Mouse (Mus musculus): ENCODE measurements at regions not wholly inside any gene's neighbourhood (a gene's known extent, or its start where the extent isn't known, plus 50 kb on each side); places are given as distances from the start of the nearest gene placed in this dataset.
"Not testable (repeated sequence)": the region's sequence is repeated elsewhere in the genome, so short reads cannot be mapped to it uniquely, and the experiment has no call there.

- in situ Hi-C loops (cut with MboI; ENCODE audit: low pct_unique_long_range_greater_than_20kb in 1 of 2, low sequenced_read_pairs in 2 of 2, unreplicated experiment in 1 of 2): no loop called here
These were observed 211.0 kb upstream of the Phyhipl start for GRCm38 (mm10) chr10:70866737-70867136.

DNA sequence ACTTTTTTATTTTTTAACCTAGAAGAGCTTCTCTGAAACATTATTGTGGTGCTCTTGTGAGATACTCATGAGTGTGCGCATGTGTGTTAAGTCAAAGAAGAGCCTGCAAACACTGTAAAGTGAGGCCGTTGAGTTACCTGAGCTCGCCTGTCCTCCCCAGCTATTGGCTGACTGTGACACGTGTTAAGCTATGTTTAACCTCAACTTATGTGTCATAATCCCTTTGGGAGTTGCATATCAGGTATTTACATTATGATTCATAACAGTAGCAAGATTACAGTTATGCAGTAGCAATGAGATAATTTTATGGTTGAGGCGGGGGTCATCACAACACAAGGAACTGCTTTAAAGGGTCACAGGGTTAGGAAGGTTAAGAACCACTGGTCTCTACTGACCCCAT lies 208.9 kb upstream of the Phyhipl start:
- in situ Hi-C loops (cut with MboI; ENCODE audit: low pct_unique_long_range_greater_than_20kb in 1 of 2, low sequenced_read_pairs in 2 of 2, unreplicated experiment in 1 of 2): no loop called here

GRCm38 (mm10) chr10:70862022-70862335 lies 206.2 kb upstream of the Phyhipl start:
- in situ Hi-C loops (cut with MboI; ENCODE audit: low pct_unique_long_range_greater_than_20kb in 1 of 2, low sequenced_read_pairs in 2 of 2, unreplicated experiment in 1 of 2): no loop called here

DNA sequence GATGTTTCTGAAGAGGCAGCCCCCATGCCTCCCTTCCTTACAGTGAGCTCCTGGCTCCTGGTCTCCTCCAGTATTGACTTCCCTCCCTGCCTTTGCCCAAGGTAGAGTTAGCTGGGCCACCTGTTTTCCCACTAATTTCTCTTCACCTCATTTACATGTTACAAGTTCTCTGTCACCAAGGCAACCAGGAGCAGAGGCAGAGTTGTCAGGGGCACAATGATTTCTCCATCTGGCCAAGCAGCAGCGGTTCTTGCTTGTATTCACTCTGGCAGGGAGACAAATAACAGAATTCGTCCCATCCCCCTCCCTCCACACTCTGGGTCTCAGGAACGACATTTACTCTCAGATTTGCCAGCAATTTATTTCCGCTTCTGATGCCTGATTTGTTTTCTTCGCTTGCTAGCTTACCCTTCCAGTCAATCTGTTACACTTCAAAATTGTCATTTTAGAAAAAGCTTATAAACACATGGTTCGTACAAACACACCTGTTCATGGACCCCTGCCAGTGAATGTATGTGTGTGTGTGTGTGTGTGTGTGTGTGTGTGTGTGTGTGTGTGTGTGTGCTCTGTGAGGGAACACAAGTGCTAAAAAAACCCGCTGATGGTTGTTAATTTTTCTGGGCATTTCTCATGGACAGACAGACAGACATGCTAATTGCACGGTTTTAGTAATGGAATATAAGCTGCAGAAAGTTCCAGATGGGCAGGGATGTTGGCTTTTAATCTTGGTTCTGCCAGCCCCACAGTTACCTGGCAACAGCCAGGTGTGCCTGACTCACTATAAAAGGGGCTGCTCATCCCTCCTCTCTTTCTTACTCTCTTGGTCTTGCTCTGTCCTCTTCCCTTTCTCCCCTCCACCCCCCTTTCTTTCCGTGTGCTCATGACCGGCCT lies 205.6 kb upstream of the Phyhipl start:
- in situ Hi-C loops (cut with MboI; ENCODE audit: low pct_unique_long_range_greater_than_20kb in 1 of 2, low sequenced_read_pairs in 2 of 2, unreplicated experiment in 1 of 2): no loop called here

GRCm38 (mm10) chr10:70857155-70857820 lies 201.5 kb upstream of the Phyhipl start:
- in situ Hi-C loops (cut with MboI; ENCODE audit: low pct_unique_long_range_greater_than_20kb in 1 of 2, low sequenced_read_pairs in 2 of 2, unreplicated experiment in 1 of 2): no loop called here

DNA sequence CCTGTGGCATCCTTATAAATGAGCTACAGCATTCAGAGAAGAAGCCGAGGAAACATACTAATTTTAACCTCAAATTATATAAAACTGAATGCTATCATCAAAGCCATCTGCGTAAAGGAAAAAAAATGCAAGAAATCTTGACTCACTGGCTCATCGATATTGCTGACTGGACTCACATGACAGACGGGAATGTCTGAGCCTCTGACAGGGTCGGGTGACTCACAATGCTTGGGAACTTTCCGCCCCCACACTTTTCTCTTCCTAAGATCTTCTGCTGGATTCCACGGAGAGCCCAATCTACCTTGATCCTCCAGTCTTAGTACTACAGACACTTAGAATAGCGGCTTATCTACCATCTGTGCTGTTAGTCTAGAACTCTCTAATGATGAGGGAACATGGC lies 200.2 kb upstream of the Phyhipl start:
- in situ Hi-C loops (cut with MboI; ENCODE audit: low pct_unique_long_range_greater_than_20kb in 1 of 2, low sequenced_read_pairs in 2 of 2, unreplicated experiment in 1 of 2): no loop called here

GRCm38 (mm10) chr10:70853614-70854013 lies 197.8 kb upstream of the Phyhipl start:
- in situ Hi-C loops (cut with MboI; ENCODE audit: low pct_unique_long_range_greater_than_20kb in 1 of 2, low sequenced_read_pairs in 2 of 2, unreplicated experiment in 1 of 2): no loop called here

DNA sequence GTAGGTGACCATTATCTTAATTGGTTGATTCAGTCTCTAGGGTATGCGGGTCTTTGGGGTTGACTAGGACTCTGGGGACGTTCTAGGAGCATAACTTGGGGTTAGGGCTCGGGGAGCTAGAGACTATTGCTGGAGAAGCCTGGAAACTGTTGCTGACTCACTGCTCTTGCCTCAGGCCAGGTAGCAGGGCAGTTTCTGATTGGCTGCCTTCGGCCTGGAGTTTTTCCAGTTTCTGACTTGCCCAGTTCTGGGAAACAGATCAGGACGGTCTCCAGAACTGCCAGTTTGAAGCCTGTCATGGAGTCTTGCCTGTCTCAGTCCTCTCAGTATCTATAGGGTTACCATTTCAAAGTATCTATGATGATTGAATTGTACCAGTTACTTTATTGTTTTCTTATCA lies 192.4 kb upstream of the Phyhipl start:
- in situ Hi-C loops (cut with MboI; ENCODE audit: low pct_unique_long_range_greater_than_20kb in 1 of 2, low sequenced_read_pairs in 2 of 2, unreplicated experiment in 1 of 2): no loop called here

GRCm38 (mm10) chr10:70847341-70847882 lies 191.6 kb upstream of the Phyhipl start:
- in situ Hi-C loops (cut with MboI; ENCODE audit: low pct_unique_long_range_greater_than_20kb in 1 of 2, low sequenced_read_pairs in 2 of 2, unreplicated experiment in 1 of 2): no loop called here

DNA sequence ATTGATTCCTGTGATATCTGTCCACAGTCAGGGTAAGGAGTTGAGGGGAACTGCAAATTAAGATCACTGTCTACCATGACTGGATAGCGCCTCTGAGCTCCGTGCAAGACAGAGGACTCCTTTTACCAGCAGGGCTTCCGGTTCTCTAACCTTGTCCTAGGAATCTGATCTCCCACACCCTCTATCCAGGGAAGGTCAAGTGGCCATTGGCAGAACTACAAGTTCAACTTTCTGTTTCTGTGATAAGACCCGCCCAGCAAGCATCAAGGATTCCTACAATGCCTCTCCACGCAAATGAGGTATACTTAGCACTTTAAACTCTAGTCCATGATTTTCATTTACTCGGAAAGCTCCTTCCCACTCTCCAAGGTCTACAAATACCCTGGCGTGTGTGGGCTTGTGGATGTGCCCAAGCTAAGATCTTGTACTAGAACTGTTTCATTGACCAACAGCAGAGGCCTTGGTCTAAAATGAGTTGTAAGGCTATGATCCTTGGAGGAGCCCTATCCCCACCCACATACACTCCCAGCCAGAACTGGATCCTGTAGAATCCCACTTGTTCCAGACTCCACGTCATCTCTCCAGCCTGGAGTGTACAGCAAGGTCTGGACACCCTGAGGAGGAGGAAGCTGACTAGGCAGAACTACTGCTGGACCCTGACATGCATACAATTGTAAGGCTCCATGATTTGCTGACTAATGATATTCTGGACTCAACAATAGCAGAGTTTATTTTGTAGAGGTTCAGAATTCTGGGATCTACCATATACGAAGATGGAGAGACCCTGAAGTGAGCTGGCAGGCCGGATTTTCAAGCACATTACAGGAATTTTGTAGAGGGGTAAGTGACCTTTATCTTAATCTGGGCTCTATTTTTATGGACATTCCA lies 190.8 kb upstream of the Phyhipl start:
- in situ Hi-C loops (cut with MboI; ENCODE audit: low pct_unique_long_range_greater_than_20kb in 1 of 2, low sequenced_read_pairs in 2 of 2, unreplicated experiment in 1 of 2): no loop called here

GRCm38 (mm10) chr10:70843848-70844247 lies 188.1 kb upstream of the Phyhipl start:
- in situ Hi-C loops (cut with MboI; ENCODE audit: low pct_unique_long_range_greater_than_20kb in 1 of 2, low sequenced_read_pairs in 2 of 2, unreplicated experiment in 1 of 2): no loop called here

- in situ Hi-C loops (cut with MboI; ENCODE audit: low pct_unique_long_range_greater_than_20kb in 1 of 2, low sequenced_read_pairs in 2 of 2, unreplicated experiment in 1 of 2): no loop called here
These were observed 186.5 kb upstream of the Phyhipl start for GRCm38 (mm10) chr10:70842176-70842838.

GRCm38 (mm10) chr10:70841179-70841578 lies 185.4 kb upstream of the Phyhipl start:
- in situ Hi-C loops (cut with MboI; ENCODE audit: low pct_unique_long_range_greater_than_20kb in 1 of 2, low sequenced_read_pairs in 2 of 2, unreplicated experiment in 1 of 2): not testable (repeated sequence)

DNA sequence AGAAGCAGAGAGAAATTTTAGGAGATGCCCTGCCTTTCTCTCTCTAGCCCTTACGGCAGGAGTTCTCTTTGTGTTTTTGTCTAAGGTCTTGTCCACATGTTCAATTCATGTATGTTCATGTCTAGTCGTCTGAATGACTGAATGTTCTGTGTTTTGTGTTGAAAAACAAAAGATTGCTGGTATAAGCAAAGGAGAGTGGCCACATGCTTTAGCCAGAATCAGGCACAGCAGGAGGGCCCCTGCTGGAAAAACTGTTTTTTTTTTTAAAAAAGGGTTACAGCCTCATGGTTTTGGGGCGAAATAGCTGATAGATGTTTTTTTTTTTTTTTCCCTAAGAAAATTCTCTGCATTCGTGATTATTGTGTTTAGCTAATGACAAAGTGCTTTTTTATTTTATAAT lies 182.4 kb upstream of the Phyhipl start:
- in situ Hi-C loops (cut with MboI; ENCODE audit: low pct_unique_long_range_greater_than_20kb in 1 of 2, low sequenced_read_pairs in 2 of 2, unreplicated experiment in 1 of 2): no loop called here

DNA sequence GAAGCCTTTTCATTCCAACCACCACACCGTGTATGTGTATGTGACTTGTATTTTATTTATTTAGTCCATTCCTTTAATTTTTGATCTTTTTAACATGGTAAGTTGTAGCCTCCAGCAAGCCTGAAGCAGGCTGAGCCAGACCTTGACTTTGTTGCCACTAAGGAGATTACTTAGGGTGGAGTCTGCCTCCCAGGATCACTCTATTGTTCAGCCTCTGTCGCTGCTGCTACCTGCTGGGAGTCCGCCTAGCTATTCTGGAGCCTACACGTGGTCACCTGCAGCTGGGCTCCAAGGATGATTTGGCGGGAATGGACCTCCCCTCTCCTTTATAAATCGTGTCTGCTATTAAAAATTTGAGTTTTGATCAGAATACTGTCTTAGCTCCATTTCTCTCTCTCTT lies 181.6 kb upstream of the Phyhipl start:
- in situ Hi-C loops (cut with MboI; ENCODE audit: low pct_unique_long_range_greater_than_20kb in 1 of 2, low sequenced_read_pairs in 2 of 2, unreplicated experiment in 1 of 2): no loop called here

- in situ Hi-C loops (cut with MboI; ENCODE audit: low pct_unique_long_range_greater_than_20kb in 1 of 2, low sequenced_read_pairs in 2 of 2, unreplicated experiment in 1 of 2): no loop called here
These were observed 176.9 kb upstream of the Phyhipl start for GRCm38 (mm10) chr10:70832616-70833015.

GRCm38 (mm10) chr10:70828217-70828616 lies 172.5 kb upstream of the Phyhipl start:
- in situ Hi-C loops (cut with MboI; ENCODE audit: low pct_unique_long_range_greater_than_20kb in 1 of 2, low sequenced_read_pairs in 2 of 2, unreplicated experiment in 1 of 2): no loop called here

DNA sequence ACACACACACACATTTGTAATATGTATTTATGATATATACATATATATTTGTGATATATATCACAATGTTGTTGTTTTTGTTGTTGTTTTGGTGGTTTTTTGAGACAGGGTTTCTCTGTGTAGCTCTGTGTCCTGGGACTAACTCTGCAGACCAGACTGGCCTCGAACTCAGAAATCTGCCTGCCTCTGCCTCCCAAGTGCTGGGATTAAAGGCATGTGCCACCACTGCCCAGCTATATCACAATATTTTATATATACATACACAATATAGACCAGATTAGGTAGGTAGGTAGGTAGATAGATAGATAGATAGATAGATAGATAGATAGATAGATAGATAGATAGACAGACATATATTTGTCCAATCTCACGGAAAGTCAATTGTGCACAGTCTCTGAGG lies 171.8 kb upstream of the Phyhipl start:
- in situ Hi-C loops (cut with MboI; ENCODE audit: low pct_unique_long_range_greater_than_20kb in 1 of 2, low sequenced_read_pairs in 2 of 2, unreplicated experiment in 1 of 2): not testable (repeated sequence)

Data from mouse embryonic stem cell (cell line).